Mouse (Mus musculus): ENCODE data around the gene 2900011O08Rik.

Gene 2900011O08Rik

DNA sequence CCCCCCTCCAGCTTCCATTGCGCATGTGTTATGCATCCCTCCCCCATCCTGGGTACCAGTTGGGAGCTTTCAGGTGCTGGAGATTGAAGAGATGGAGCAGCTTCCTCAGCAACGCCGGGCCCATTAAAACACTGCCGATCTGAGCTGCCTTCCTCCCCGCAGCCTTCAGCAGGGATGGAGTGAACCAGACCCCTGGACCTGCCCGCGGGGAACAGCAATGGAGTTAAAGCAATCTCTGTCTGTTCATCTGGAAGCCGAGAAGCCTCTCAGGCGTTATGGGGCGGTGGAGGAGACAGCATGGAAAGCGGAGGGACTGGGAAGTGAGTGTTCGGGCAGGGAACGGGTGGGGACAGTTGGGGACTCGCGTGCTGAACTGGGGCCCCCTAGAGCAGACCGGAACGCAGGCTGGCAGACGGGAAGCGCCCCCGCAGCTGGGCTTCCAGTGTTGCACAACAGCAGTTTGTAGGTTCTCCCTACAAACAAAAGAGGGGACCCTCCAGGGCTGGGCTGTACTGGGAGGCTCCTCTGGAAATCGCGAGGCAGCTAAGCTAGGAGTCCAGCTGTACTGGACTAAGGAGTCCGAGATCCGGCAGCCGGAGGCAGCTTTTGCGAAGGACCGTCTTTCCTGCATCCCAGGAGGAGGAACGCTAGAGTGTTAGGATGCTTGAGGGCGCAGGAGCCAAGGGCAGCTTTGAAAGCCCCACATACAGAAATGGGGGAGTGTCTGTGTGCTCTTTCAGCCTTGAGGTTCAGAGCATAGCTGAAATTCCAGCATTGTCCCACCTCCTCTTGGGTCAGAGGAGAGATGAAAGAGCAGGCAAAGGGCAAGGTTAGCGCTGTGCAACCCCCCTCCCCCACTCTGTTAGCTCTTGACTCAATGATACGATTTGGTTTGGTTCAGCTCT is at the start of gene 2900011O08Rik, which contains the start of gene Ifitm7:
Gene 2900011O08Rik (plus strand): TSS at position 31 of the 905 bp plus-strand sequence.
Gene Ifitm7 (minus strand): TSS at position 315 of the 905 bp plus-strand sequence.
- TF ChIP-seq GATA4 (IDR thresholded peaks at IDR 0.05; ENCODE audit: insufficient replicate concordance, low read length) = no peak

GRCm38 (mm10) chr16:13940139-13940846 is 46.1 kb upstream of the 2900011O08Rik start:
- TF ChIP-seq GATA4 (IDR thresholded peaks at IDR 0.05; ENCODE audit: insufficient replicate concordance, low read length) = no peak

DNA sequence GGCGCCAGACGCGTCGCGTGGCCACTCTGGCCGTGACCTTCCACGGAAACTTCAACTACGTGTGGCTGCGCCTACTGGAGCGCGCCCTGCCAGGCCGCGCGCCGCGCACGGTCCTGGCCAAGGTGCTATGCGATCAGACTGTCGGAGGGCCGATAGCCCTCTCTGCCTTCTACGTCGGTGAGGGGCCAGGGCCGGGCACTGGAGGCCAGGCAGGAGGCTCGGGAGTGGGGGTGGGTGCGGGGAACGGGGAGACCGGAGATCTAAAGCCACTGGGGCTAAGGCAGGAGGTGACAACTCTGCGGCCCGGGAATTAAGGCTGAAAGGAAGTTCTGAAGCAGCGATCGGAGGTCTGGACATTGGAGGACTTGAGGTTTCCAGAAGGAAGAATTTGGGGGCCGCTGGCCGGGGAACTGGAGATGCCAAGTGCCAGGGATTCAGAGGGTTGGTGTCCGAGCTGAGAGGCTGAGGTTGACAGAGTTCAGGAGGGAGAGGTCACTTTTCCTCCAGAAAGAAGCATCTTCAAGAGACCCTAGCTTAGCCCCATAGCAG is 45.5 kb upstream of the 2900011O08Rik start:
- no peak for TF ChIP-seq GATA4 (IDR thresholded peaks at IDR 0.05; ENCODE audit: insufficient replicate concordance, low read length)

DNA sequence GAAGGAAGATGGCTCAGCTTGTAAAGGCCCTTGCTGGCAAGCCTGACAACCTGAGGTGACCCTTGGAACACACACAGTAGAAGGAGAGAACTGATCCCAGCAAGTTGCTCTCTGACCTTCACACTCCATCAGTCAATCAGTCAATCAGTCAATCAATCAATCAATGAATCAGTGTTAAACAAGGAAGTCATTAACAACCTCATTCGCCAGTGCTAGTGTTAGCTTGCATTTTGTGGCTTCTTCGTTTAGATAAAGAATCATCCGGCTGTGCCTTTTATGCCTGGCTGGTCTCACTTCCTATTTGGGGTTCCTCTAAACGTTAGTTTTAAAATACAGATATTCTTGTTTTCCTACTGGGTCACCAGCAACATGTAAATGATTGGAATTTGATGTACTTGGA is 42.2 kb upstream of the 2900011O08Rik start:
- no peak for TF ChIP-seq GATA4 (IDR thresholded peaks at IDR 0.05; ENCODE audit: insufficient replicate concordance, low read length)

DNA sequence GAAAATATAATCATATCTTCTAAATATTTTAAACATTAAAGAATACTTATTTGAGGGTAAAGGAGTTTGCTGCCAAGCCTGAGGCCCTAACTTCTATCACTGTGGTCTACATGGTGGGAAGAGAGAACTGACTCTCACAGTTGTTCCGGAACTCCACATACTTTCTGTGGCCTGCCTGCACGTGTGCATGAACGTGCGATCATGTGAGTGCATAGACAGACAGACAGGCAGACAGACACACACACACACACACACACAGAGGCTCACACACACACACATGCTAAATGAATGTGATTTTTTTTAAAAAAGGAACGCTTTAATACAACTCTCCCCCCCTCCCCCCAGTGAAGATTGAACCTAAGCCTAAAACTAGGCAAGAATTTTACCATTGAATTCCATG is 41.7 kb upstream of the 2900011O08Rik start:
- TF ChIP-seq GATA4 (IDR thresholded peaks at IDR 0.05; ENCODE audit: insufficient replicate concordance, low read length) = no peak

- no peak for TF ChIP-seq GATA4 (IDR thresholded peaks at IDR 0.05; ENCODE audit: insufficient replicate concordance, low read length)
Observed at GRCm38 (mm10) chr16:13945153-13945552, 41.3 kb upstream of the 2900011O08Rik start.

- no peak for TF ChIP-seq GATA4 (IDR thresholded peaks at IDR 0.05; ENCODE audit: insufficient replicate concordance, low read length)
Observed at GRCm38 (mm10) chr16:13946306-13946705, 40.1 kb upstream of the 2900011O08Rik start.

DNA sequence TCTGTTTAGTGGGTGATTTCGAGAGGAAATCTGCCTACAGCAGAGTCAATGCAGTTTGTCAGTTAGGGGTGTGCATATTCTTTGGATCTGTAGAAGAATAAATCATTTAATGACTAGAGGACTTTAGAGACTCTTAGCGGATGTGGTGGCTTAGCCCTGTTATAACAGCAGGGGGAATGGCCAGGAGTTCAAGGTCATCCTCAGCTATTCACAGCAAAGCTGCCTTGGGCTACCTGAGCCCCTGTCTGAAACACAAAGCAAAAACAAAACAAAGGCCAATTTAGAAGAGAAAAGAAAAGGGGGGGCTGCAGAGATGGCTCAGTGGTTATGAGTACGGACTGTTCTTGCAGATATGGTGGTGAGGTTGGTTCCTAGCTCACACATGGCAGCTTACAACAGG is 35.2 kb upstream of the 2900011O08Rik start:
- no peak for TF ChIP-seq GATA4 (IDR thresholded peaks at IDR 0.05; ENCODE audit: insufficient replicate concordance, low read length)

DNA sequence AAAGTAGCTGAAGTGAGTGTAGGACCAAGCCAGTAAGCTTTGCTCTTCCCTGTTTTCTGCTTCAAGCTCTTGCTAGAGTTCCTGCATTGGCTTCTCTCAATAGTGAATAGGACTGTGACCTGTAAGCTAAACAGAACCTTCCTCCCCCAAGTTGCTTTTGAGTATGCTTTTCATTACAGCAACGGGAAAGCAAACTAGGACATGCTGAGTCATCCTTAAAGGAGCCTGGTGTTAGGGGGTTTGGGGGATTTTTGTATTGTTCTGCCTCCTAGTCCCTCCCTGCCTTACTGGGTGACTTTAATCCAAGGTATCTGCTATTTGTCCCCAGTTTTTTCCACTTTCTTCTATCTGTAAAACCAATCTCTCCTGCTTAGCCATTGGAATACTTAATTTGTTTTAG is 24.4 kb upstream of the 2900011O08Rik start:
- no peak for TF ChIP-seq GATA4 (IDR thresholded peaks at IDR 0.05; ENCODE audit: insufficient replicate concordance, low read length)

DNA sequence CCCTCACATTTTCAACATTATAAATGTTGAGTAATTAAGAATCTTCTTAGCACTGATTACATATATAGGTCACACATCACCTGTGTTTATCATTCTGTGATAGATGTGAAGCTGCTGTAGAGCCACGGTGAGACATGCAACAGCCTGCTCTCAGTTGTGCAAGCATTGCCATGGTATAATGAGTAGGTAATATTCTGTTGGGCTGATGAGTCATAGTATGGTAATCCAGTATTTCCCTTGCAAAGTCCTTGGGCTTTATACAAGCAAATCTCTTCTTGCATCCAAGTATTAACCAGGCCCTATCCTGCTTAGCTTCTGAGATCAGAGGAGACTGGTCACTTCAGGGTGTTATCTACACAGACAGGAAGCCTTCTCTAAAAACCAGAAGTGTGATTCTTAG is 17.3 kb upstream of the 2900011O08Rik start:
- TF ChIP-seq GATA4 (IDR thresholded peaks at IDR 0.05; ENCODE audit: insufficient replicate concordance, low read length) = no peak

- no peak for TF ChIP-seq GATA4 (IDR thresholded peaks at IDR 0.05; ENCODE audit: insufficient replicate concordance, low read length)
Observed at GRCm38 (mm10) chr16:13972051-13972450, 14.4 kb upstream of the 2900011O08Rik start.

- no peak for TF ChIP-seq GATA4 (IDR thresholded peaks at IDR 0.05; ENCODE audit: insufficient replicate concordance, low read length)
Observed at GRCm38 (mm10) chr16:13983161-13983560, 3.2 kb upstream of the 2900011O08Rik start.

DNA sequence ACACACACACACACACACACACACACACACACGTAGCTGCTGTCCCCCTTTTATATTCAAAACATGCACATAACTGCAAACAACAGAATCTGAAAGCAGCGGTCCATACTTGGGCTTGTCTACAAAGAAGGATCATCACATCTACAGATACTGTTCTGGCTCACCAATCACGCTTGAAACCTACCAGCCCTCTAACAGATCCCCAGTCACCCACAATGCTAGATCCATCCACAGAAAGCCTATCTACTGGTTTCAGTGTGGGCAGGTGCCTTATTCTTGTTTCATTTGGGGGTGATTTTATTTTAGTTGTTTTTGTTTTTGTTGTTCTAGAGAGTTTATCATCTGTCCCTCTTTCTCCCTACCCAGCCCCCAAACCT is 219 bp upstream of the 2900011O08Rik start:
- TF ChIP-seq GATA4 (IDR thresholded peaks at IDR 0.05; ENCODE audit: insufficient replicate concordance, low read length) = no peak

DNA sequence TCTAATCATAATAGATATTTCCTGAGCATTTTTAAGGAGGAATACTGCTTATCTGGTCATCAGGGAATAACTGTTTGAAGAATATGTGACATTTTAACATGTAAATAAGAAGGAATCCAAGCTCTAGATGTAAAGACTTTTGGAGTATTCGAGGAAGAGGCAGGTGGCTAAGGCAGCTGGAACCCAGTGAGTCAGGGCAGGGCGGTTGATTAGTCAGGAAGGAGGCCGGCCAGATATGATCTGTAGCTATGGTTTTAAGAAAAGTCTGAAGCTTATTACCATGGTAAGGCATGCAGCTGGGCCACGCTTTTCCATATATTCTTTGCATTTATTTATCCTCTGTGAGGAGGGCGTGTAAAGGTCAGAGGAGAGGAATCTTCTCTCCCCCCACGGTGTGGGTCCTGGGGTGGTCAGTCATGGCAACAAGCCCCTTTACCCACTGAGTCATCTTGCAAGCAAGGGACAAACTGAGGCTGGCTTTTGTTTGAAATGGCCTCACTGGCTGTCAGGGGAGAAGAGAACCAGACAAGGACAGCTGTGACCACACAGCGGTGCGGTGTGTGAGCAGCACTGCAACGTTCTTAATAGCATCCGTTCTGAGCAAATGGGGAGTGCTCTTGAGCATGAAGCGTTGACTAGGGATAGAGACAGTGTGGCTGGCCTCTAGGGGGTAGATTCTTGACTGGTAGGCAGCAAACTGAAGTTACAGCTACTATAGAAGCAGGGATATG is 6.3 kb downstream of the 2900011O08Rik start:
- TF ChIP-seq GATA4 (IDR thresholded peaks at IDR 0.05; ENCODE audit: insufficient replicate concordance, low read length) = no peak

- no peak for TF ChIP-seq GATA4 (IDR thresholded peaks at IDR 0.05; ENCODE audit: insufficient replicate concordance, low read length)
Observed at GRCm38 (mm10) chr16:13994076-13994475, 7.7 kb downstream of the 2900011O08Rik start.
